Mouse (Mus musculus) left cerebral cortex, postnatal 25 days (tissue): Measurements from ENCODE around the gene Arglu1. TPM values are rescaled to one million over a fixed set of nuclear protein-coding genes. Genes with fewer than 3 reads are reported as not detected.
A peak's percentile ranks its signal among the peaks of the same experiment; 100 is the strongest.

Experiments
- DNase-seq, 2 experiments: peaks; one replicate each; pipeline ENCODE4 v3.0.0; 2022; ENCODE audit warnings: low spot score in 2 of 2, mixed read lengths in 1 of 2
- intact Hi-C: fragments of 180-260 bp; cut with DNase I; formaldehyde crosslinking; loops from one replicate; pipeline ENCODE4 v1.15.1; 2025
- microRNA-seq, 2 experiments: library from miRNA; unstranded; fragments of <30 nt; microRNA quantifications; one replicate each; pipeline ENCODE4 v1.2.0; 2022
- total RNA-seq, 2 experiments: library from RNA; stranded (reverse); gene quantifications; 2 replicates each; pipeline ENCODE4 v1.2.3; 2021

Arglu1 gene
- total RNA-seq, 2 experiments from 2014 or later = 85.3 to 102 TPM

DNA sequence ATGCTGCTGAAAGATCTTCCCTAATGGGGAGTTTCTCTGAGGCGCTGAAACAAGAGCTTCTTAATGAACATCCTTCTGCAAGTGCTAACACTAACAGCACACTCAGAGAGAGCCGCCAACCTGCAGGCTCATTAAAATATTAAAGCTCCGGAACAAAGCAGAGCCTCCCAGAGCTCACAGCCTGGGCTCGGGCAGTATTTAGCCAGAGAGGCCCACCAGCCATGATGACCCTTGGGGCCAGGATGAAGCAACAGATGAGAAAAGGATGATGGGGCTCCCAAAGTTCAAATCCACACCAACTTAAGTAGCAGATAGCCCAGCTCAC lies 50.1 kb downstream of the Arglu1 start:
- intact Hi-C loops = no loop called here
- no peak for DNase-seq

DNA sequence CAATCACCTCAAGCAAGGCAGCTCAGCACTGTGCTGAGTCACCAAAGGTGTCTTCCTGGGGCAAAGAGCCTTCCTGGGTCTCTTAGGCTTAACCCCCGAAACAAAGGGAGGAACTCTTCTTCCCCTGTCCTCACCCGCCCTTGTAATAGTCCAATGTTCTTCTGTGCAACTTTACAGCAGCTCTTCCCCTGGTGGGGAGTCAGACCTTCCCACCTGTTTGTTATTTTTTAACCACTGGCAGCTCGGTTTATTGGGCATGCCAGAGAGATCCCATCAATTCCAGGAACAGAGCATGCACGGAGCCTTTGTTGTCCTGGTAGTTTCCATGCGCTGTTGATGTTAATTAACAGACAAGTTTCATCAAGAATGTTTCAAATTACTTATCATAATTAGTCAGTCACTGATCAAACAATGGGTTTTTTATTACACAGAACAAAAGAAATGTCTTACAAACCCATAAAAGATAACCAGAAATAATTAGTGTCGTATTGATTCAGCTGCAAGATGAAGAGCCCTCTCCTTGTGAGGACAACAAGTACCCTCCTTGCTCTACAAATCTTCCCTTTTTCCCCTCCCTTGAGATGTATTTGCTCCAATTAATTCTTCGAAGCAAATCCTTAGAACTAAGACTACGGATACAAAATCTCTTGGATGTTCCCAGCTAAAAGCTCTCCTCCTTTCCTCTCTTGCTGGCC lies 50.6 kb downstream of the Arglu1 start:
- intact Hi-C loops = no loop called here
- DNase-seq = no peak

DNA sequence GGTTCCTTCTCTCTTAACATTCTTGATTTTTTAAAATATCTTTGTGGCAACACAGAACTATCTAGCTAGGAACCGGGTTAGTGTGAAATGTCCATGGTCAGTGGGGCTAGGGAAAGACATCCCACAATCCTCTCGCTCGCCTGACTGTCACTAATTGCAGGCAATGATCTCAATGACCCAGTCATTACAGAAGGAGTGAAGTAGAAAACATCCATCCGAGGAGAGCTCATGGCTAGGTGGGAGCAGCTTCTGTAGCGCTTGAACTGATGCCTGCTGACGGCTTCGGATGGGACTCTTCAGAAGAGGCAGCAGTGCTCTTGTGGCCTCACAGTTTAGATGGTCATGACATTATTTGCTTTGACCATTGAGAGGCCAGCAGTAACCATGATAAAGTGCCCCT lies 58.9 kb downstream of the Arglu1 start:
- DNase-seq = no peak
- intact Hi-C loops = no loop called here

DNA sequence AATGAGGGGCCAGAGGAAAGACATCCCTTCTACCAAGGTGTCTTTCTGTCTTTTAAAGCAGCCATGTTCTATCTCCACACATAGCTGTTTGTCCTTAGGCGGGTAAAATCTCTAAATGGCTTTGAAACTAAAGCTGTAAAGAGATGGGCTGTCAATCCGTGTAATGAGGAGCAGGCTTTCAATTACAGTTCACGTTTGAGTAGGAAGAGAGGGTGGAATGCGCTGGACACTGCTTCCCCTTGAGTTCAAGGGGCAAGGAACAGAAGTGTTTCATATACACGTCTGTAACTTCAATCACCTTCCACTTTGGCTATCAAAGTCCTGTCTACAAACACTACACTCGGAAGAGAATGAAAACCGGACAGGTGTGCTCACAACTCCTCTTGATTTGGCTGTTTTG lies 66.3 kb downstream of the Arglu1 start:
- intact Hi-C loops = no loop called here
- no peak for DNase-seq

DNA sequence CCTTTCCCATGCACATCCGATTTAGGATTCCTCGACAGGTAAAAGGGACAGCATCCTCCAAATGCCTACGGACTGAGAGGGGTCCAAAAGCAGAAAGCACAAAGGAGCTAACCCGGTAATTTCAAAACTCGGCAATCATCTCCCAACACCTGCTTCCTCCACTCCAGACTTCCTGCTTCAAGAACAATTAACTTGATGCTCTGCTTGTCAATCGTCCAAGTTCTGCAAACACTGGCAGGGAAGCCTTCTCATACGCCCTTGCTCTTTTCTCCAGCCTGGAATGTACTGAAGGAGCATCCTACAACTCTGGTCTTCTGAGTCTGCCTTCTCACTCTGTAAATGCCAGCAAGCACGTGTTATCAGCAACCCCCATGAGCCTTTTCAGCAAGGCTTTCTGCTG lies 66.8 kb downstream of the Arglu1 start:
- peak in 1 of 2 experiments; percentile 64 for DNase-seq

DNA sequence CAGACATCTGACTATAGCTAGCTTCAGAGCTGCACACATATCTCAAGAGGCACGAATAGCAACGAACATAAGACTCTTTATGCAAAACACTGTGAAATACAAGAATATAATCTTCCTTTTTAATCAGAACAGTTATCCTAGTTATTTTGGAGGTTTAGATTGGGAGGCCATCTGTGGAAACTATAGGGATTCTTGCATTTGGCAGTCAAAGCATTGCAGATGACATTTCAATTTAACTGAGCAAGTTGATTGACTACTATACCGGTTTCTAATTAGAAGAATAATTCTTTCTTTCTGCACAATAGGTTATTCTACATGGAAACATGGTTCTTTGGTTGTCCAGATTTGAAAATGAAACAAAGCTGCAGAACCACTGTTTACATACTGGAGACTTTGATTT lies 67.8 kb downstream of the Arglu1 start:
- no peak for DNase-seq
- intact Hi-C loops = no loop called here

More for the DNA sequence above, 66.8 kb downstream of the Arglu1 start:
- intact Hi-C loops = no loop called here

DNA sequence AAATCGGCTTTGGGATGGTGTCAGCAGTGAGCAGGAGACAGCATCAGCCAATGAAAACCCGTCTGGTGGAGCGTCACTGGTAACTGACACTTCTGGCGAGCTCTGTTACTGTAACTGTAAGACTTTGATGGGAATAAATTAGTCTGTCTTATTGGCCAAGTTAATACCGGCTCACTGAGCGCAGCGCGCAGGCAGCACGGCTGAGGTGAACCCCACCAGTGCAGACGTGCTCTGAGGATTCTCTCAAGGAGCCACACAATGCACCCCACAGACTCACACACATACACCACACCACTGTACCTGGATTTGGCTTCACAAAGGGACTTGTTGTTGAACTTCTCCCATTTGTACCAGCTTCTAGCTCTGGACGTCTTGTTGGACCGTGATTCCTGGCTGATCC lies 68.3 kb downstream of the Arglu1 start:
- intact Hi-C loops = no loop called here
- DNase-seq = peak in 1 of 2 experiments; percentile 54

DNA sequence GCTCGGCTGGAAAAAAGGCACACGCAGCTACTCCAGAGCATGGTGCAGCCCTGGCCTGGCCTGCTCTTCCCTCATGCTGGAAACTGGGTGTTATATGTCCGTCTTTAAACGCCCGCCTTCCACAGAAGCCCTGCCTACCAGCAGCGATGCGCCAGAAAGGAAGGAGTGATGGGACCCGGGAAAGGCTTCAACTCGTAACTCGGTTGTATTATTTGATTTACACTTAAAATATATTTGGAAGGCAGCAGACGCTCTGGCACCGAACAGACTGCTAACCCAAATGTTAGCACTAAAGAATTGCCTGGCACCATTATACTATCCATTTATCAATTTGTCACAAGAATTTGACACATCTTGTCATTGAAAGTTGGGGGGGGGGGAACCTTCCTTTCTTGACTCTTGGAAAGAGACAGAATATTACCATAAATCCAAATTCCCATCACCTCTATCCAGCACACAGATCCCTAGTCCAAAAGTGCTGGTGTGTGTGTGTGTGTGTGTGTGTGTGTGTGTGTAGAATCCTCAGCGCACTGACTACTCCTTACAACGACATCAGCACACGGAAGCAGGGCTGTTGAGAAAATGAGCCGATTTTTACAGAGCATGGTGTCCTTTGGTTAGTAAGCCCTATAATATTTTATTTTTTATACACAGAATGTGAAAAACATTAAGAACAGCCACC lies 68.9 kb downstream of the Arglu1 start:
- peak in 1 of 2 experiments; percentile 64 for DNase-seq
- intact Hi-C loops = no loop called here

DNA sequence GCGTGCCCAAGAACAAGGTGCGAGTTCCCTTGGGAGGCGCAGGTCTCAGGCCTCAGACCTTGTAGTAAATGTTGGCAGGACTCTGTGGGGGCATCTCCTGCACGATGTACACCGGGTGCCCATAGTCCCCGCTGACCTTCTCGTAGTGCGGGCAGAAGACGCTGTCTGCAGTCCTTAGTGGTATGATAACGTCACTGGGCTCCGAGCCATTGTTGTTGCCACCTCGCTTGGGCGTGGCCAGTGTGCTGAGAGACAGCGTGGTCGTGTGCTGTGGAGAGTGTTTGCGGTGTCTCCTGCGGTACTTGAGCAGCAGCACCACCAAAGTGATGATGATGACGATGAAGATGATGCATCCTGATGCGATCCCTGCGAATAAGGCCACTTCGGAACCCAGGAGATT lies 69.8 kb downstream of the Arglu1 start:
- peak in 1 of 2 experiments; percentile 60 for DNase-seq
- intact Hi-C loops = no loop called here

DNA sequence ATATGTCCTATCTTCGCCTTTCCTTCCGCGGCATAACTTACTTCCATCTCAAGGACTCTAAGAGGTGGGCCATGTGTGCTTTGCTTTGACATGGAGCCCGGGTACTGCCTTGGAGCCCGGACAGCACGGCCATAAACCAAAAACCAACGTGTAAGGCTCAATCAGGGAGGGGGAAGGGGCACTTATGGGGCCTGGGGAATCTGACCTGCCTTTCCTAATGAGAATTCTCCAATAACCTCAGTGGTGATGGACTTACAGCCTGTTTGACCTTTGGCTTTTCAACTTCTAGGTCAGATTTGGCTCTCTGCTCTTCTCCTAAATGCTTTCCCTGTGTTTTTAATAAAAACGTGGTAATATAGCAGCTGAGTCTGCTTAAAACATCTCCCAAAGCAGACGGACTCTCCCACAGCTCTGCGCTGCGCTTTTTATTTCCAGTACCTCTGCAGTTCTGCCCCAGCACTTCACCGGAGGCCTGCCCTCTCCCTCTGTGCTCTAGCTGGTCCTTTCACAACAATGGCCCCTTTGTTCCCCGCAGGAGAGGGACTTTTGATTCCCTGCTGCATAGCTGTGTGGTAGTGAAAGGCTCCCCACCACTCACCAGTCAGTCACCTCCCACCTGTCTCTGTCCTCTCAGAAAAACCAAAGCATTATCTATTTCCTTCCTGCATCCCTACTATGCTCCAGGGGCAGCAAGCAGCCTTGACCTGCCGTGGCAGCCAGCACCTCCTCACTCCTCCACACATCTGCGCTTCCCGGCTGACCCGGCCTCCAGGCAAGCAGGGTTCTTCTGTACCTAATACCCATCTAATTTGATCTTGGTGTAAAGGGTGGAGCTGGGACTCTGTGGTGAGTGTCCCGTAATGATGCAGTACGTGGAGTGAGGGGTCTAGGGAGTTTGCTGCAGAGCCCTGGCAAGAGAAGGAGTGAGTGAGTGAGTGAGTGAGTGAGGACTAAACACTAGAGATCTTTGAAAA lies 70.8 kb downstream of the Arglu1 start:
- intact Hi-C loops = no loop called here
- no peak for DNase-seq

Small RNA genes within 50 kb of the gene (microRNA-seq; reads per million reads assigned to microRNA genes)
- gene Mir7654 = 1.3 to 2.5 reads per million in 2 experiments

Other genes with a start within 250 kb of the Arglu1 start
- gene Efnb2, start 29.3 kb downstream of the Arglu1 start, total RNA-seq = 10 to 100 TPM; 67.2 to 69.6 TPM